Mouse (Mus musculus): ENCODE results near the gene Dbnl. TPM values are rescaled to one million over a fixed set of nuclear protein-coding genes. Genes with fewer than 3 reads are reported as not detected.

The Dbnl gene
- polyA plus RNA-seq, 2 experiments from 2014 or later: 119 to 149 TPM

- no peak for ATAC-seq
These were observed 52.1 kb downstream of the Dbnl start for GRCm38 (mm10) chr11:5840346-5840745.

GRCm38 (mm10) chr11:5841751-5842150 lies 53.5 kb downstream of the Dbnl start:
- no peak for ATAC-seq

- no peak for ATAC-seq
These were observed 54.8 kb downstream of the Dbnl start for GRCm38 (mm10) chr11:5843131-5843530.

- no peak for ATAC-seq
These were observed 58.5 kb downstream of the Dbnl start for GRCm38 (mm10) chr11:5846639-5847345.

- no peak for ATAC-seq
These were observed 60.5 kb downstream of the Dbnl start for GRCm38 (mm10) chr11:5848741-5849140.

- ATAC-seq: no peak
These were observed 61.0 kb downstream of the Dbnl start for GRCm38 (mm10) chr11:5849316-5849715.

- no peak for ATAC-seq
These were observed 62.2 kb downstream of the Dbnl start for GRCm38 (mm10) chr11:5850452-5850851.

Other genes starting within 250 kb of the Dbnl start
- gene Ccdc117, start 246.3 kb upstream of the Dbnl start, polyA plus RNA-seq (2017; shearing (Covaris generic)): 1 to 10 TPM; 3.5 to 4.2 TPM
- gene Ankrd36, start 218.8 kb upstream of the Dbnl start, polyA plus RNA-seq (2017; shearing (Covaris generic)): not detected
- 10 to 100 TPM; 66.0 to 69.2 TPM for gene Mrps24, start 72.8 kb upstream of the Dbnl start, polyA plus RNA-seq (2017; shearing (Covaris generic))
- gene Urgcp, start 26.1 kb upstream of the Dbnl start, polyA plus RNA-seq (2017; shearing (Covaris generic)): 1 to 10 TPM; 3.7 to 6.1 TPM
- gene Pgam2, start 15.2 kb downstream of the Dbnl start, polyA plus RNA-seq (2017; shearing (Covaris generic)): 1 to 10 TPM; 1.3 to 1.5 TPM
- gene Polm, start 49.5 kb downstream of the Dbnl start, polyA plus RNA-seq (2017; shearing (Covaris generic)): 10 to 100 TPM; 20.6 to 22.5 TPM
- under 1 TPM in 1 of 2 experiments, not detected in 1; 0.56 TPM for gene Aebp1, start 73.5 kb downstream of the Dbnl start, polyA plus RNA-seq (2017; shearing (Covaris generic))
- gene Pold2, start 89.8 kb downstream of the Dbnl start, polyA plus RNA-seq (2017; shearing (Covaris generic)): 10 to 100 TPM; 20.6 to 26.9 TPM
- gene Myl7, start 110.3 kb downstream of the Dbnl start, polyA plus RNA-seq (2017; shearing (Covaris generic)): not detected
- not detected for gene Gck, start 161.6 kb downstream of the Dbnl start, polyA plus RNA-seq (2017; shearing (Covaris generic))
- 10 to 100 TPM; 25.6 to 26.7 TPM for gene Ykt6, start 167.2 kb downstream of the Dbnl start, polyA plus RNA-seq (2017; shearing (Covaris generic))

Data from activated CD4-positive, CD25-positive, alpha-beta regulatory T cell, adult 4 months (primary cell).